ENCODE assay signal across 9 mouse cellular contexts in genomic region chr2:103982250-103982649, GRCm38 (mm10). TPM values are rescaled to one million over a fixed set of nuclear protein-coding genes. Genes with fewer than 3 reads are reported as not detected.
DNase-seq lines count a peak whose midpoint lies in the region; ATAC-seq and TF ChIP-seq lines count a peak whose summit lies in the region.
"Had no signal": no experiment of that assay in that cellular context is flagged by ENCODE, and none has a peak within 500 bp of the region (broad histone marks: within the 10 kb centered on the region; RNA-seq: fewer than 3 reads in every experiment).

No protein-coding gene starts in this region.

- H3K4me3 ChIP-seq in G1E (ENCODE audit: low read depth, low read length): no peak overlapping the region
- no peak overlapping the region for H3K4me3 ChIP-seq in forebrain, embryonic 10.5 days
- H3K4me3 ChIP-seq: heart, embryonic 13.5 days had no signal

- peak; percentile 55; the same call in 1 of the 2 replicates for ATAC-seq in G1E (ENCODE audit: extremely low read depth, insufficient number of reproducible peaks, low FRiP score, poor library complexity, severe bottlenecking)
- peak; percentile 52 to 68 for ATAC-seq in hematopoietic stem cell, adult 5-6 weeks (replicated peaks in 1 of 2; ENCODE audit: insufficient read depth in 1 of 2, low FRiP score in 2 of 2, low TSS enrichment in 1 of 2, low read depth in 1 of 2, poor library complexity in 2 of 2, severe bottlenecking in 2 of 2)

- H3K36me3 ChIP-seq in G1E (replicated peaks): peaks cover 55% of the 10 kb centered on the region
- peaks cover 14% of the 10 kb centered on the region; the same call in 1 of the 2 replicates for H3K36me3 ChIP-seq in forebrain, embryonic 10.5 days (replicated peaks)

- no peak overlapping the region for H3K27ac ChIP-seq in forebrain, embryonic 10.5 days
- H3K27ac ChIP-seq: heart, embryonic 13.5 days had no signal

- 8% methylated on average over 5 of the region's 5 CpGs for WGBS in forebrain, embryonic 10.5 days

- no peaks in the 10 kb centered on the region for H3K9me3 ChIP-seq in G1E (replicated peaks)
- no peaks in the 10 kb centered on the region for H3K9me3 ChIP-seq in forebrain, embryonic 10.5 days
- H3K9me3 ChIP-seq: heart, embryonic 13.5 days had no signal

- TF ChIP-seq CTCF in G1E (IDR thresholded peaks at IDR 0.05; ENCODE audit: low read depth, low read length): peak; percentile 80

- H3K27me3 ChIP-seq in G1E (ENCODE audit: insufficient read depth, low read length): no peaks in the 10 kb centered on the region
- H3K27me3 ChIP-seq in forebrain, embryonic 10.5 days (ENCODE audit: poor library complexity, severe bottlenecking): peaks cover 19% of the 10 kb centered on the region

- peak; percentile 60 for DNase-seq in G1E (ENCODE audit: low spot score)
- peak; percentile 73 for DNase-seq in brain, adult 2 months (ENCODE audit: low read depth, low spot score)
- peak; percentile 78 for DNase-seq in forebrain, embryonic 10.5 days (ENCODE audit: extremely low spot score, low spot score)
- peak; percentile 76 to 90 for DNase-seq in layer of hippocampus, postnatal 25 days (ENCODE audit: extremely low spot score in 1 of 2, low spot score in 1 of 2)
- DNase-seq in lung, postnatal 25 days (ENCODE audit: low spot score): peak; percentile 73
- DNase-seq in retina, postnatal 7 days (ENCODE audit: low read depth, low spot score): peak; percentile 60
- peak; percentile 79 for DNase-seq in urinary bladder, postnatal 25 days (ENCODE audit: low spot score)

- H3K4me1 ChIP-seq in G1E (ENCODE audit: insufficient read depth, low read depth, low read length): peaks cover 34% of the 10 kb centered on the region
- peaks cover 31% of the 10 kb centered on the region for H3K4me1 ChIP-seq in forebrain, embryonic 10.5 days
- H3K4me1 ChIP-seq: heart, embryonic 13.5 days had no signal

RNA-seq across cellular contexts. Expression of gene Lmo2, which starts 24.5 kb away (rescaled TPM):
- 184 and 198 TPM in 2 replicates for total RNA-seq in G1E (2014; fragmentation: Nextera tagmentation)
- 119 and 124 TPM in 2 replicates for total RNA-seq in G1E (2017)
- polyA plus RNA-seq in G1E (2012): 255 and 381 TPM in 2 replicates
- polyA plus RNA-seq in forebrain, embryonic 10.5 days (2016; fragmentation: Nextera tagmentation; extraction: Ambion mirVana): 24.3 and 26.4 TPM in 2 replicates
- total RNA-seq in hematopoietic stem cell, adult 5-6 weeks (2017): 803 and 858 TPM in 2 replicates
- total RNA-seq in layer of hippocampus, postnatal 25 days (2021): 10 to 100 TPM; 19.2 to 21.5 TPM

RNA-seq across cellular contexts. Expression of gene Fbxo3, which starts 45.3 kb away (rescaled TPM):
- 113 and 126 TPM in 2 replicates for total RNA-seq in G1E (2014; fragmentation: Nextera tagmentation)
- total RNA-seq in G1E (2017): 76.4 and 79.5 TPM in 2 replicates
- 9.4 and 12.6 TPM in 2 replicates for polyA plus RNA-seq in G1E (2012)
- 47.8 and 48.3 TPM in 2 replicates for polyA plus RNA-seq in forebrain, embryonic 10.5 days (2016; fragmentation: Nextera tagmentation; extraction: Ambion mirVana)
- 99.2 and 102 TPM in 2 replicates for total RNA-seq in hematopoietic stem cell, adult 5-6 weeks (2017)
- 10 to 100 TPM; 45.9 to 47.4 TPM for total RNA-seq in layer of hippocampus, postnatal 25 days (2021)

RNA-seq across cellular contexts. Expression of gene 4931422A03Rik, which starts 45.9 kb away (rescaled TPM):
- total RNA-seq in G1E (2014; fragmentation: Nextera tagmentation) (not detected in 2 replicates), G1E (2017) (0.12 and 0.38 TPM in 2 replicates)
- polyA plus RNA-seq in G1E (2012): not detected in 2 replicates
- polyA plus RNA-seq in forebrain, embryonic 10.5 days (2016; fragmentation: Nextera tagmentation; extraction: Ambion mirVana): 1.4 and 1.6 TPM in 2 replicates
- total RNA-seq in hematopoietic stem cell, adult 5-6 weeks (2017): 0.56 TPM in 1 of 2 replicates, not detected in the other
- not detected for total RNA-seq in layer of hippocampus, postnatal 25 days (2021)

Comparison
In these comparisons a context has a peak if more than half of its experiments do, and no peak if none do; other contexts are left out.
1. RNA of gene Lmo2, which starts 24.5 kb away (total RNA-seq): 803 to 858 TPM in hematopoietic stem cell, adult 5-6 weeks and 119 to 198 TPM in G1E; 19.2 to 21.5 TPM in layer of hippocampus, postnatal 25 days; every median in the first group is over 4 times any median in the second.
2. Peak in every context shown above with its lines, with median percentiles within 50 percentile points of each other: DNase-seq.